Mouse (Mus musculus) lung, postnatal 0 days (tissue): Measurements from ENCODE around the gene Usp24. TPM values are rescaled to one million over a fixed set of nuclear protein-coding genes. Genes with fewer than 3 reads are reported as not detected.
A peak's percentile ranks its signal among the peaks of the same experiment; 100 is the strongest.

Experiments
- ATAC-seq: fragments of 200-750 bp; cut with Nextera tagmentation; 2 replicates; pipeline ENCODE4 v1.8.0; 2017; ENCODE audit warnings: moderate library complexity
- DNase-seq: peaks from one replicate; pipeline ENCODE4 v3.0.0-alpha.2; 2016; ENCODE audit warnings: low spot score
- H3K27ac ChIP-seq: fragments of 300-500 bp; sonication (generic); 2 replicates; pipeline ENCODE4 v1.5.1; 2014; ENCODE audit warnings: antibody characterized with exemption, mild to moderate bottlenecking, low read length, mixed read lengths
- H3K27me3 ChIP-seq: fragments of 300-500 bp; sonication (generic); replicated peaks from 2 replicates; pipeline ENCODE4 v1.6.1; 2014; ENCODE audit warnings: low read length, mixed read lengths; ENCODE audit not compliant: insufficient read depth
- H3K36me3 ChIP-seq: fragments of 300-500 bp; sonication (generic); 2 replicates; pipeline ENCODE4 v1.6.1; 2014; ENCODE audit warnings: low read length, mixed read lengths; ENCODE audit not compliant: insufficient read depth
- H3K4me1 ChIP-seq: fragments of 300-500 bp; sonication (generic); 2 replicates; pipeline ENCODE4 v1.6.1; 2014; ENCODE audit warnings: antibody characterized with exemption, low read depth, low read length, mixed read lengths; ENCODE audit not compliant: insufficient read depth
- H3K4me2 ChIP-seq: fragments of 300-500 bp; sonication (generic); replicated peaks from 2 replicates; pipeline ENCODE4 v1.6.1; 2014; ENCODE audit warnings: low read depth, mild to moderate bottlenecking, low read length, moderate library complexity, mixed read lengths
- H3K4me3 ChIP-seq: fragments of 300-500 bp; sonication (generic); 2 replicates; pipeline ENCODE4 v1.5.1; 2014; ENCODE audit warnings: low read depth, low read length
- H3K9ac ChIP-seq: fragments of 300-500 bp; sonication (generic); replicated peaks from 2 replicates; pipeline ENCODE4 v1.6.1; 2014; ENCODE audit warnings: low read depth, mild to moderate bottlenecking
- H3K9me3 ChIP-seq: fragments of 300-500 bp; sonication (generic); 2 replicates; pipeline ENCODE4 v1.6.1; 2016; ENCODE audit warnings: low read length, mixed read lengths
- CTCF ChIP-seq: IDR thresholded peaks from 2 replicates; pipeline ENCODE4 v1.5.1; 2016; ENCODE audit warnings: antibody characterized with exemption, mild to moderate bottlenecking
- EP300 ChIP-seq: IDR thresholded peaks from 2 replicates; pipeline ENCODE4 v1.6.1; 2016; ENCODE audit warnings: antibody characterized with exemption, mild to moderate bottlenecking, control low read depth
- WGBS: fragments of 180-500 bp; shearing (Covaris S2); extraction: QIAGEN DNeasy Blood & Tissue Kit; methylation state at CpG from one replicate; pipeline ENCODE4 v1.1.7; 2014; 5-methylcytosine and 5-hydroxymethylcytosine counted together
- polyA plus RNA-seq: library from polyadenylated mRNA; unstranded; fragments of >200 nt; fragmentation: Nextera tagmentation; extraction: Ambion mirVana; gene quantifications from 2 replicates; pipeline ENCODE4 v1.2.1, GENCODE M21; 2015

Usp24 gene
- polyA plus RNA-seq, 1 experiment from 2014 or later = 6.3 TPM

GRCm38 (mm10) chr4:106409621-106410020 is 93.6 kb downstream of the Usp24 start:
- peaks cover 38% of the 10 kb centered on the region for H3K36me3 ChIP-seq

GRCm38 (mm10) chr4:106419256-106419655 is 103.2 kb downstream of the Usp24 start:
- Histone ChIP-seq H3K9me3 (no peaks in the 10 kb centered on the region), H3K9ac (no peak overlapping the region), H3K36me3 (peaks cover 37% of the 10 kb centered on the region; the same call in 1 of the 2 replicates), H3K4me3 (no peak overlapping the region), H3K4me1 (no peaks in the 10 kb centered on the region), H3K27me3 (no peaks in the 10 kb centered on the region), H3K4me2 (no peak overlapping the region), H3K27ac (no peak overlapping the region)
- 62% methylated on average over 3 of the region's 3 CpGs for WGBS
- TF ChIP-seq CTCF (no peak), EP300 (no peak)
- ATAC-seq (no peak), DNase-seq (no peak)

More at GRCm38 (mm10) chr4:106409621-106410020, 93.6 kb downstream of the Usp24 start:
- 93% methylated on average over 14 of the region's 14 CpGs for WGBS
- H3K4me3 ChIP-seq = no peak overlapping the region
- no peak overlapping the region for H3K9ac ChIP-seq
- H3K4me2 ChIP-seq = no peak overlapping the region
- DNase-seq (no peak), ATAC-seq (no peak)
- H3K9me3 ChIP-seq = no peaks in the 10 kb centered on the region
- H3K4me1 ChIP-seq = no peaks in the 10 kb centered on the region
- H3K27me3 ChIP-seq = no peaks in the 10 kb centered on the region
- H3K27ac ChIP-seq = no peak overlapping the region
- TF ChIP-seq EP300 = no peak
- TF ChIP-seq CTCF = no peak

- Histone ChIP-seq H3K4me3 (no peak overlapping the region), H3K4me1 (no peaks in the 10 kb centered on the region), H3K9ac (no peak overlapping the region), H3K9me3 (no peaks in the 10 kb centered on the region), H3K4me2 (no peak overlapping the region), H3K27me3 (no peaks in the 10 kb centered on the region), H3K36me3 (peaks cover 36% of the 10 kb centered on the region; the same call in 1 of the 2 replicates), H3K27ac (no peak overlapping the region)
- DNase-seq (no peak), ATAC-seq (no peak)
- no peak for TF ChIP-seq CTCF
- no peak for TF ChIP-seq EP300
- WGBS = 87% methylated on average over 6 of the region's 6 CpGs
Measured at GRCm38 (mm10) chr4:106419791-106420190, 103.8 kb downstream of the Usp24 start.

GRCm38 (mm10) chr4:106422597-106422996 is 106.6 kb downstream of the Usp24 start:
- H3K36me3 ChIP-seq = peaks cover 29% of the 10 kb centered on the region; the same call in 1 of the 2 replicates

GRCm38 (mm10) chr4:106424560-106424959 is 108.5 kb downstream of the Usp24 start:
- Histone ChIP-seq H3K9me3 (no peaks in the 10 kb centered on the region), H3K27ac (no peak overlapping the region), H3K9ac (no peak overlapping the region), H3K27me3 (no peaks in the 10 kb centered on the region), H3K4me2 (no peak overlapping the region), H3K4me3 (no peak overlapping the region), H3K4me1 (no peaks in the 10 kb centered on the region), H3K36me3 (peaks cover 26% of the 10 kb centered on the region)
- TF ChIP-seq EP300 = no peak
- no peak for TF ChIP-seq CTCF
- no peak for DNase-seq
- no peak for ATAC-seq
- 90% methylated on average over 1 of the region's 1 CpGs for WGBS

More at GRCm38 (mm10) chr4:106422597-106422996, 106.6 kb downstream of the Usp24 start:
- Histone ChIP-seq H3K27me3 (no peaks in the 10 kb centered on the region), H3K4me2 (no peak overlapping the region), H3K9me3 (no peaks in the 10 kb centered on the region), H3K27ac (no peak overlapping the region), H3K4me3 (no peak overlapping the region), H3K4me1 (no peaks in the 10 kb centered on the region), H3K9ac (no peak overlapping the region)
- no peak for ATAC-seq
- no peak for TF ChIP-seq EP300
- no peak for TF ChIP-seq CTCF
- no peak for DNase-seq
- WGBS = 97% methylated on average over 3 of the region's 3 CpGs

GRCm38 (mm10) chr4:106426286-106426685 is 110.3 kb downstream of the Usp24 start:
- H3K27me3 ChIP-seq = no peaks in the 10 kb centered on the region
- TF ChIP-seq EP300 (no peak), CTCF (peak; percentile 33)
- H3K9ac ChIP-seq = no peak overlapping the region
- no peaks in the 10 kb centered on the region for H3K4me1 ChIP-seq
- DNase-seq (no peak), ATAC-seq (no peak)
- 61% methylated on average over 5 of the region's 5 CpGs for WGBS
- H3K9me3 ChIP-seq = no peaks in the 10 kb centered on the region
- H3K36me3 ChIP-seq = peaks cover 22% of the 10 kb centered on the region
- H3K4me3 ChIP-seq = no peak overlapping the region
- no peak overlapping the region for H3K4me2 ChIP-seq
- H3K27ac ChIP-seq = no peak overlapping the region

- no peak for TF ChIP-seq EP300
- TF ChIP-seq CTCF = no peak
- Histone ChIP-seq H3K36me3 (peaks cover 13% of the 10 kb centered on the region), H3K9me3 (no peaks in the 10 kb centered on the region), H3K4me3 (no peak overlapping the region), H3K9ac (no peak overlapping the region), H3K27me3 (no peaks in the 10 kb centered on the region), H3K27ac (no peak overlapping the region), H3K4me1 (no peaks in the 10 kb centered on the region), H3K4me2 (no peak overlapping the region)
- no peak for ATAC-seq
- WGBS = 93% methylated on average over 6 of the region's 6 CpGs
- no peak for DNase-seq
Measured at GRCm38 (mm10) chr4:106428616-106429015, 112.6 kb downstream of the Usp24 start.
